Mouse (Mus musculus): Measurements from ENCODE around the gene Atxn1.

The Atxn1 gene

GRCm38 (mm10) chr13:45709402-45709801, 255.4 kb downstream of the Atxn1 start:
- no peak for DNase-seq

GRCm38 (mm10) chr13:45701296-45701790, 263.5 kb downstream of the Atxn1 start:
- no peak for DNase-seq

- no peak for DNase-seq
Measured at GRCm38 (mm10) chr13:45698982-45699381, 265.8 kb downstream of the Atxn1 start.

- no peak for DNase-seq
Measured at GRCm38 (mm10) chr13:45696009-45696408, 268.8 kb downstream of the Atxn1 start.

- no peak for DNase-seq
Measured at GRCm38 (mm10) chr13:45694921-45695437, 269.8 kb downstream of the Atxn1 start.

GRCm38 (mm10) chr13:45693953-45694352, 270.9 kb downstream of the Atxn1 start:
- no peak for DNase-seq

- DNase-seq: peak; percentile 22
Measured at GRCm38 (mm10) chr13:45693534-45693933, 271.3 kb downstream of the Atxn1 start.

GRCm38 (mm10) chr13:45693126-45693525, 271.7 kb downstream of the Atxn1 start:
- no peak for DNase-seq

- DNase-seq: no peak
Measured at GRCm38 (mm10) chr13:45692440-45692839, 272.4 kb downstream of the Atxn1 start.

- DNase-seq: no peak
Measured at GRCm38 (mm10) chr13:45690426-45690825, 274.4 kb downstream of the Atxn1 start.

- no peak for DNase-seq
Measured at GRCm38 (mm10) chr13:45688864-45689263, 275.9 kb downstream of the Atxn1 start.

- no peak for DNase-seq
Measured at GRCm38 (mm10) chr13:45687581-45687980, 277.2 kb downstream of the Atxn1 start.

- DNase-seq: no peak
Measured at GRCm38 (mm10) chr13:45686309-45686582, 278.6 kb downstream of the Atxn1 start.

- DNase-seq: no peak
Measured at GRCm38 (mm10) chr13:45685575-45686308, 279.1 kb downstream of the Atxn1 start.

- DNase-seq: no peak
Measured at GRCm38 (mm10) chr13:45684891-45685311, 279.9 kb downstream of the Atxn1 start.

- no peak for DNase-seq
Measured at GRCm38 (mm10) chr13:45683991-45684390, 280.8 kb downstream of the Atxn1 start.

GRCm38 (mm10) chr13:45681196-45681595, 283.6 kb downstream of the Atxn1 start:
- no peak for DNase-seq

- no peak for DNase-seq
Measured at GRCm38 (mm10) chr13:45680651-45681050, 284.2 kb downstream of the Atxn1 start.

- no peak for DNase-seq
Measured at GRCm38 (mm10) chr13:45679096-45679495, 285.7 kb downstream of the Atxn1 start.

GRCm38 (mm10) chr13:45672628-45673027, 292.2 kb downstream of the Atxn1 start:
- DNase-seq: no peak

GRCm38 (mm10) chr13:45669969-45670368, 294.8 kb downstream of the Atxn1 start:
- DNase-seq: no peak

GRCm38 (mm10) chr13:45662852-45663251, 302.0 kb downstream of the Atxn1 start:
- DNase-seq: no peak

- no peak for DNase-seq
Measured at GRCm38 (mm10) chr13:45662216-45662615, 302.6 kb downstream of the Atxn1 start.

GRCm38 (mm10) chr13:45661283-45662185, 303.3 kb downstream of the Atxn1 start:
- DNase-seq: no peak

All from lung, postnatal 14 days (tissue).